Mouse (Mus musculus): Measurements from ENCODE around the gene Helt.
"Not testable (repeated sequence)": the region's sequence is repeated elsewhere in the genome, so short reads cannot be mapped to it uniquely, and the experiment has no call there.

Helt gene

GRCm38 (mm10) chr8:46295951-46296350 is 1.5 kb upstream of the Helt start:
- DNase-seq: no peak

- DNase-seq: no peak
Measured at GRCm38 (mm10) chr8:46295101-46295534, 647 bp upstream of the Helt start.

GRCm38 (mm10) chr8:46293741-46294151 is 725 bp downstream of the Helt start:
- no peak for DNase-seq

- no peak for DNase-seq
Measured at GRCm38 (mm10) chr8:46293201-46293600, 1.3 kb downstream of the Helt start.

- DNase-seq: no peak
Measured at GRCm38 (mm10) chr8:46291931-46292675, 2.4 kb downstream of the Helt start.

- DNase-seq: no peak
Measured at GRCm38 (mm10) chr8:46289274-46289673, 5.2 kb downstream of the Helt start.

- no peak for DNase-seq
Measured at GRCm38 (mm10) chr8:46288021-46288420, 6.5 kb downstream of the Helt start.

GRCm38 (mm10) chr8:46285980-46286379 is 8.5 kb downstream of the Helt start:
- no peak for DNase-seq

GRCm38 (mm10) chr8:46281536-46281935 is 12.9 kb downstream of the Helt start:
- peak; percentile 73 for DNase-seq

GRCm38 (mm10) chr8:46276939-46277338 is 17.5 kb downstream of the Helt start:
- DNase-seq: no peak

GRCm38 (mm10) chr8:46270741-46271140 is 23.7 kb downstream of the Helt start:
- DNase-seq: no peak

GRCm38 (mm10) chr8:46270147-46270546 is 24.3 kb downstream of the Helt start:
- DNase-seq: no peak

GRCm38 (mm10) chr8:46266801-46267200 is 27.7 kb downstream of the Helt start:
- DNase-seq: no peak

GRCm38 (mm10) chr8:46264206-46264605 is 30.3 kb downstream of the Helt start:
- DNase-seq: not testable (repeated sequence)

- no peak for DNase-seq
Measured at GRCm38 (mm10) chr8:46257921-46258682, 36.4 kb downstream of the Helt start.

- DNase-seq: no peak
Measured at GRCm38 (mm10) chr8:46252456-46252855, 42.0 kb downstream of the Helt start.

- DNase-seq: no peak
Measured at GRCm38 (mm10) chr8:46251561-46251960, 42.9 kb downstream of the Helt start.

- DNase-seq: no peak
Measured at GRCm38 (mm10) chr8:46246346-46246745, 48.1 kb downstream of the Helt start.

- DNase-seq: no peak
Measured at GRCm38 (mm10) chr8:46242946-46243345, 51.5 kb downstream of the Helt start.
